Mouse (Mus musculus) embryonic stem cell, embryonic (primary cell): Measurements from ENCODE around the gene Erich6b.

Source experiments
- CTCF ChIA-PET, 4 experiments: fragments of 300-600 bp in 2 of 4; fragments of 350-600 bp in 2 of 4; sonication (Branson Sonifier 250); formaldehyde crosslinking; loops; one replicate each; lab custom pipeline; 2022; ENCODE audit warnings: inconsistent platforms in 2 of 4; lab: Charles Lee
- POLR2A ChIA-PET, 4 experiments: fragments of 300-600 bp in 2 of 4; fragments of 350-600 bp in 2 of 4; sonication (Branson Sonifier 250); formaldehyde crosslinking; loops; one replicate each; lab custom pipeline; 2022; ENCODE audit warnings: antibody characterized with exemption in 4 of 4, inconsistent platforms in 1 of 4; lab: Charles Lee

Erich6b gene

DNA sequence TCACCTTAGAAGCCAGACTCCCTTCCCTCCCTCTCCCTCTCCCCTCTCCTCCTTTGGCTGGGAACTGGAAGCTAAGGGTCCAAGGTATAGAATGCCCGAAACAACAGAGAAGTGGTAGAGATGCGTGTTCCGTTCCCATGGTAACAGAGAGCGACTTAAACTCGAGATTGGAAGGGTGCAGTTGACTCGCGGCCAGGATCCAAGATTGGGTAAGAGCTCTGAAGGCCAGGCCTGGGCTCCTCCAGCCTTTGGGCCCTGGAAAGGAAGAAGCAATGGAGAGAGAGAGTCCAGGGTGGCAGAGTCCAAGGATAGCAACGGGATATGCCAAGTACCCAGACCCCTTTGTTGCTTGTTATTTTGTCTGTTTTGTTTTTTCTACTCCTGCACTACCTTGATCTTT is at the start of gene Erich6b:
Erich6b (plus strand) TSS at position 180 of the 400 bp plus-strand sequence.
- ChIA-PET POLR2A (no interaction called here), CTCF (interaction anchor here in 2 of 4 experiments (1.0 to 1.5 kb wide), 7 partner anchors 8 to 385 kb away, joined by 3 to 7 read pairs (median 3); no protein-coding TSS in a partner anchor)

- POLR2A ChIA-PET = no interaction called here
These were observed 49.1 kb upstream of the Erich6b start, which contains the start of gene Spert for GRCm38 (mm10) chr14:75592978-75593377. TSS of gene Spert (minus strand) at chr14:75593116.

GRCm38 (mm10) chr14:75609176-75609575 is 32.9 kb upstream of the Erich6b start:
- POLR2A ChIA-PET = no interaction called here

More at GRCm38 (mm10) chr14:75592978-75593377, 49.1 kb upstream of the Erich6b start, which contains the start of gene Spert:
- CTCF ChIA-PET = interaction anchor here in 1 of 4 experiments (0.6 kb wide), 1 partner anchor 172 kb away, joined by 3 read pairs; no protein-coding TSS in a partner anchor

DNA sequence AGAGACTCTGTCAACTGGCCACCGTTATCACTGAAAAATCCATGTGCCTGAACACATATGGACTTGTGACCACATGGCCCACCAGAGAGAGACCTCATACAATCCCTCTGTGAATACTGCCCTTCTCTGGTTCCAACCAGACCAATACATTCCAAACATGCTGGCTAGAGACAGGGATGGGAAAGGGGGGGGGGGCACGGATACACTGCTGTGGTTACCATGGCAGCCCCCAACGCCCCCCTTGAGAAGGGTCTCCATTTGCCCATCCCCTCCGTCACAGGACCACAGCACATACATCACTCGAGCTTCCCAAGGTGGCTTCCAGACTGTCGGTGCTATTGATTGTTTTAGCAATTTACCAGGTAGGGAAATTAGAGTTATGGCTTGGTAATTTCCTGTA is 25.7 kb upstream of the Erich6b start:
- CTCF ChIA-PET = no interaction called here
- POLR2A ChIA-PET = no interaction called here

More at GRCm38 (mm10) chr14:75609176-75609575, 32.9 kb upstream of the Erich6b start:
- CTCF ChIA-PET = interaction anchor here in 1 of 4 experiments (0.6 kb wide), 1 partner anchor 262 kb away, joined by 3 read pairs; no protein-coding TSS in a partner anchor

DNA sequence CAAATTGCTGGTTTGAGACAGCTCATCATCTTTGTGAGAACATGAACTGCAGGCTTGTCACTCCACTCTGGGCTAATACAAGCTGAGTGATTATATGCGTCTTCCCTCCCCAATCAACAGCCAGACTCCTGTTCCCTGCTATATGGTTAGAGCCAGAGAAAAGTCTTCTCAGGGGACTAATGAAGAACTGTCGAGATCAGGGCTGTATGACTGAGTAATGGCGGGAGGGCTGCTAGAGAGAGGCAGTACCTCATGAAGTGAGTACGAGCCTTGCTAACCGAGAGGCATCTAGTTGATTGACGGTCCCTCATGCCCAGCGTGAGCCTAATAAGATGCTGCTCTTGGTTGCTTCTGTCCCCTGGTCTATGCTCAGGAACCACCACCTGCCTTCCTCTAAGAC is 19.1 kb upstream of the Erich6b start:
- ChIA-PET CTCF (no interaction called here), POLR2A (no interaction called here)

- CTCF ChIA-PET = no interaction called here
- POLR2A ChIA-PET = no interaction called here
These were observed 13.2 kb upstream of the Erich6b start for GRCm38 (mm10) chr14:75628870-75629269.

DNA sequence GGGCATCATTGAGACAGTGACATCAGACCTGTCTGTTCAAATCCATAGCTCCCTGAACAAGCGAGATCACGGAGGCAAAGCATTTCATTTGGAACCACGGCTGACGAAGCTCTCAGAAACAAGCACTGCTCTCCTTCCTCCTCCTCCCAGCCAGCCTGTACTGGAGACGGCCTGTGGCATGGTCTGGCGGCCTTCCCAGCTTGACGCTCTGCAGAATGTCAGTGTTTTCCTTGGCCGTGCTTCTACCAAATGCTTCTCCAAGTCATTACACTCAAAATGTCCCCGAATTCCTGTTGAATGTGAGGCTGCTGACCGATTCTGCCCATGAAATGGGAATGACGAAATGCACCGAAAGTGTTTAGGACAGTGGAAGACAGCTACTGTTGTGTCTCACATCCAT is 6.7 kb upstream of the Erich6b start:
- POLR2A ChIA-PET = no interaction called here
- CTCF ChIA-PET = interaction anchor here in 1 of 4 experiments (0.6 kb wide), 1 partner anchor 406 kb away, joined by 3 read pairs; no protein-coding TSS in a partner anchor

DNA sequence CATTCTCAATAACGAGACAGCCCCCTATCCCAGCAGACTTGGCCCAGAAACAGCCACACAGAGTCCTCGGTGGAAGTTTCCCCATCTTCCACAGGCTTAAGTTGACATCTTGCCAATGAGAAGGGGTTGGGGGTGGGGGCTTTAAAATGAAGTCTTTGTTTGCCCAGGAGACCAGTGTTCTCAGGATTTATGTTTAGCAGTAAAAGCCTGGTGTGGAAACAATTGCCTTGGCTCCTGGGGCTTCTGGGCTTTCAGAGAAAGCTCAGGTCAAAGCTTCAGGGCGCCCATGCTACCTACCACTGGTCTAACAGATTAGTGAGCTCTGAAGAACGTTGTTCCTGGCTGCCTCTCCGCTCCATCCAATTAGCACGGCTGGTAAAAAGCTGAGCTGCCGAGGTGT is 6.0 kb upstream of the Erich6b start:
- ChIA-PET CTCF (no interaction called here), POLR2A (interaction anchor here in 1 of 4 experiments (1.2 to 1.3 kb wide), 2 partner anchors 9 to 162 kb away, joined by 3 read pairs; no protein-coding TSS in a partner anchor)

DNA sequence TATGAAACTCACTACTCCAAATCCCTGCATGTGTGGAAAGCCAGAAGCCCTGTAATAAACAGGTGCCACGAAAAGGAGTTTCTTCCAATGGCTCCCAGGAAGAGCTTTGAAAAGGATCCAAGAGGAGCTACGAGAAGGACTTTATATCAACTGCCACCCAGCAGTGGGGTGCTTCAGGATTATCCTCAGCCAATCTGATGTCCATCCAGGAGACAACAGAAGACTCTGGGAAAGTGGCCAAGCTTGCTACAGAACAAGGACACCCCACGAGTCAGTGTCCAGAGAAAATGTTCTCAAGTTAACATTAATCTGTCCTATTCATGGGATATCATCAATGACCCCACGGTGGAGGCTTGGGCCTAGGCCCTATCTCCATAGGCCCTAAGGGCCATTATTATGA is 4.4 kb upstream of the Erich6b start:
- CTCF ChIA-PET = interaction anchor here in 1 of 4 experiments (0.6 kb wide), 1 partner anchor 157 kb away, joined by 4 read pairs; no protein-coding TSS in a partner anchor
- POLR2A ChIA-PET = interaction anchor here in 1 of 4 experiments (0.7 to 1.3 kb wide), 2 partner anchors 8 to 9 kb away, joined by 3 to 5 read pairs; no protein-coding TSS in a partner anchor

GRCm38 (mm10) chr14:75640846-75641245 is 1.2 kb upstream of the Erich6b start:
- CTCF ChIA-PET = interaction anchor here (0.5 to 1.6 kb wide), 19 partner anchors 9 to 588 kb away, joined by 3 to 7 read pairs (median 3); no protein-coding TSS in a partner anchor
- POLR2A ChIA-PET = interaction anchor here in 1 of 4 experiments (0.5 kb wide), 1 partner anchor 184 kb away, joined by 5 read pairs; no protein-coding TSS in a partner anchor

GRCm38 (mm10) chr14:75641369-75641768 is 690 bp upstream of the Erich6b start:
- CTCF ChIA-PET = interaction anchor here (0.5 to 1.6 kb wide), 20 partner anchors 8 to 589 kb away, joined by 3 to 7 read pairs (median 3); no protein-coding TSS in a partner anchor
- POLR2A ChIA-PET = interaction anchor here in 1 of 4 experiments (0.5 kb wide), 1 partner anchor 184 kb away, joined by 5 read pairs; no protein-coding TSS in a partner anchor

DNA sequence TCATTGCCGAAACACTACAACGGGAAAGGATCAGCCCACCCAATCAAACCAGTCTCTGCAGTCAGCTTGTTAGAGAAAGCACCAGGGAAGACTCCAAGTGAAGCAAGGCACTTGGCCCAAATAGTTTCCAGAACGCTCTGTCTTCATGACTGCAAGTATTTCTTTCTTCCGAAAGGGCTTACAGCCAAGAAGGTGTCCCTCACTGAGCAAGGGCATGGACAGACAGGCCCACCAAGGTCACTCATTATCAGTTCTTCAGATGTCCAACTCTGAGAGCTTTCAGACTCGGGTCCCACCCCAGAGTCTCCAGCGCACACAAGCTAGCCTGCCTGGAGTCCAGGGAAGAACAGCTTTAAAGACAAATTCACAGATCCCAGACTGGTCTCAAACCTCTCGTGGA is 3.4 kb downstream of the Erich6b start:
- ChIA-PET POLR2A (interaction anchor here in 2 of 4 experiments (0.6 to 0.9 kb wide), 3 partner anchors 9 to 138 kb away, joined by 3 read pairs; no protein-coding TSS in a partner anchor), CTCF (interaction anchor here in 3 of 4 experiments (0.6 to 0.9 kb wide), 4 partner anchors 122 to 592 kb away, joined by 3 to 12 read pairs (median 3); no protein-coding TSS in a partner anchor)

- CTCF ChIA-PET = no interaction called here
- POLR2A ChIA-PET = interaction anchor here in 1 of 4 experiments (0.6 kb wide), 1 partner anchor 139 kb away, joined by 3 read pairs; no protein-coding TSS in a partner anchor
These were observed 4.0 kb downstream of the Erich6b start for GRCm38 (mm10) chr14:75646060-75646459.

DNA sequence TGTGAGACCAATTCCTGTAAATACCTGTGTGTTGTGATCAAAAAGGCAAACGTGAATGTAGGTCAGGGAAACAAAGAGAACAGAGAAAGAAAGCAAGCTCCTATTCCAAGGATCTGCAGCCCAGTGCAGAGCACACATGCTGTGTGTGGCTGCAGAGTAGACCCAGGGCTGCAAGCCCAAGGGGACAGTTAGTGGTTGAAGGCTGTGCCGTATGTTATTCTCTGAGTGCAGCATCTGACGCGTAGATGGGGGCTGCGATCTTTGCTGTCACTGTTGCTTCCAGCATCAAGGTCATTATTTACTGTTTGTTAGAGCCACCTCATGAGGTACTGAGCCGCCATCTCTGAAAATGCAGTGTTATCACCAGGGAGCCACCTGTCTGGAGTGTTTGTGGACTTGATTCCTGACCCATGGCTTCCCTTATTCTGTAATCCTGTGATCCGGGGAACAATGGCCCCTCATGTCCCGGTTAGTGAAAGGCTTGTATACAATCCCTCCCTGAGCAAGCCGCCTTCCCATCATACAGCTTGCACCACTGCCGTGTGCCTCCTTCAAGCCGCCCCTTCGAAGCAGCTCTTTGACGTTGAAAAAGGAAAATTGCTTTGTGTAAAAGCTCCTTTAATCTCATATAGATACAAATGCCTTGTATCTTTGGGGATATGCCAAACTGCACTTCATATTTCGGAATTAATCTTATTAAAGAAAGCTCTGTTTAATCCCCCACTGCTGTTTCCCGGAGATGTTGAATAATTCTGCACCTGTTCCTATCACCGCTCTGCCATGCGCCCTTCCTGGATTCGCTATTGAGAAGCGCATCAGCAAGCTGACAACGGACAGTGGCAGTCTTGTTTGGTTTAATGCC is 5.1 kb downstream of the Erich6b start:
- POLR2A ChIA-PET = interaction anchor here in 1 of 4 experiments (0.6 to 1.0 kb wide), 3 partner anchors 10 to 265 kb away, joined by 3 to 12 read pairs (median 5); no protein-coding TSS in a partner anchor
- CTCF ChIA-PET = interaction anchor here in 1 of 4 experiments (0.7 kb wide), 1 partner anchor 360 kb away, joined by 6 read pairs; no protein-coding TSS in a partner anchor

GRCm38 (mm10) chr14:75660936-75661335 is 18.9 kb downstream of the Erich6b start:
- POLR2A ChIA-PET = no interaction called here
- CTCF ChIA-PET = interaction anchor here in 1 of 4 experiments (1.2 kb wide), 1 partner anchor 11 kb away, joined by 5 read pairs; no protein-coding TSS in a partner anchor

- CTCF ChIA-PET = interaction anchor here in 1 of 4 experiments (1.2 kb wide), 1 partner anchor 12 kb away, joined by 5 read pairs; no protein-coding TSS in a partner anchor
- POLR2A ChIA-PET = interaction anchor here in 2 of 4 experiments (0.6 to 0.7 kb wide), 2 partner anchors 208 to 652 kb away, joined by 3 to 5 read pairs; no protein-coding TSS in a partner anchor
These were observed 19.5 kb downstream of the Erich6b start for GRCm38 (mm10) chr14:75661548-75661947.

- POLR2A ChIA-PET = interaction anchor here in 2 of 4 experiments (0.6 to 0.7 kb wide), 2 partner anchors 72 to 497 kb away, joined by 3 read pairs; no protein-coding TSS in a partner anchor
- CTCF ChIA-PET = no interaction called here
These were observed 23.5 kb downstream of the Erich6b start for GRCm38 (mm10) chr14:75665430-75666180.
